Mouse (Mus musculus) forebrain, postnatal 0 days (tissue): ENCODE data around the gene Tmcc2. TPM values are rescaled to one million over a fixed set of nuclear protein-coding genes. Genes with fewer than 3 reads are reported as not detected.
A peak's percentile ranks its signal among the peaks of the same experiment; 100 is the strongest.

ENCODE experiments used
- ATAC-seq: fragments of 200-750 bp; cut with Nextera tagmentation; 2 replicates; pipeline ENCODE4 v1.8.0; 2017; ENCODE audit warnings: mild to moderate bottlenecking, moderate library complexity
- DNase-seq: peaks from one replicate; pipeline ENCODE4 v3.0.0-alpha.2; 2015
- H3K27ac ChIP-seq: fragments of 300-500 bp; sonication (generic); 2 replicates; pipeline ENCODE4 v1.5.1; 2014; ENCODE audit warnings: low read depth, mild to moderate bottlenecking, antibody characterized with exemption, low read length, moderate library complexity, mixed read lengths
- H3K27me3 ChIP-seq: fragments of 300-500 bp; sonication (generic); 2 replicates; pipeline ENCODE4 v1.6.1; 2014; ENCODE audit warnings: mild to moderate bottlenecking, low read length, mixed read lengths; ENCODE audit not compliant: insufficient read depth
- H3K36me3 ChIP-seq: fragments of 300-500 bp; sonication (generic); 2 replicates; pipeline ENCODE4 v1.6.1; 2014; ENCODE audit warnings: mild to moderate bottlenecking, moderate library complexity; ENCODE audit not compliant: insufficient read depth
- H3K4me1 ChIP-seq: fragments of 300-500 bp; sonication (generic); 2 replicates; pipeline ENCODE4 v1.6.1; 2014; ENCODE audit warnings: antibody characterized with exemption; ENCODE audit not compliant: insufficient read depth
- H3K4me2 ChIP-seq: fragments of 300-500 bp; sonication (generic); 2 replicates; pipeline ENCODE4 v1.6.1; 2014; ENCODE audit warnings: low read depth, mild to moderate bottlenecking, moderate library complexity
- H3K4me3 ChIP-seq: fragments of 300-500 bp; sonication (generic); 2 replicates; pipeline ENCODE4 v1.5.1; 2014; ENCODE audit warnings: low read depth, low read length, mixed read lengths
- H3K9ac ChIP-seq: fragments of 300-500 bp; sonication (generic); 2 replicates; pipeline ENCODE4 v1.6.1; 2014; ENCODE audit warnings: mild to moderate bottlenecking
- H3K9me3 ChIP-seq: fragments of 300-500 bp; sonication (generic); 2 replicates; pipeline ENCODE4 v1.6.1; 2016; ENCODE audit warnings: low read length
- CTCF ChIP-seq: sonication (generic); IDR thresholded peaks from 2 replicates; pipeline ENCODE4 v1.5.1; 2016; ENCODE audit warnings: antibody characterized with exemption, control low read depth, low read depth
- WGBS: fragments of 180-500 bp; shearing (Covaris S2); extraction: QIAGEN DNeasy Blood & Tissue Kit; methylation state at CpG from one replicate; pipeline ENCODE4 v1.1.7; 2014; 5-methylcytosine and 5-hydroxymethylcytosine counted together
- polyA plus RNA-seq: library from polyadenylated mRNA; unstranded; fragments of >200 nt; fragmentation: Nextera tagmentation; extraction: Ambion mirVana; gene quantifications from 2 replicates; pipeline ENCODE4 v1.2.1, GENCODE M21; 2015
- total RNA-seq: library from RNA; depleted of rRNA; stranded (reverse); fragments of >200 nt; gene quantifications from 2 replicates; pipeline ENCODE4 v1.2.3, GENCODE M21; 2014

Tmcc2 gene
- total and polyA plus RNA-seq, 2 experiments from 2014 or later, result 41.9 to 104 TPM

DNA sequence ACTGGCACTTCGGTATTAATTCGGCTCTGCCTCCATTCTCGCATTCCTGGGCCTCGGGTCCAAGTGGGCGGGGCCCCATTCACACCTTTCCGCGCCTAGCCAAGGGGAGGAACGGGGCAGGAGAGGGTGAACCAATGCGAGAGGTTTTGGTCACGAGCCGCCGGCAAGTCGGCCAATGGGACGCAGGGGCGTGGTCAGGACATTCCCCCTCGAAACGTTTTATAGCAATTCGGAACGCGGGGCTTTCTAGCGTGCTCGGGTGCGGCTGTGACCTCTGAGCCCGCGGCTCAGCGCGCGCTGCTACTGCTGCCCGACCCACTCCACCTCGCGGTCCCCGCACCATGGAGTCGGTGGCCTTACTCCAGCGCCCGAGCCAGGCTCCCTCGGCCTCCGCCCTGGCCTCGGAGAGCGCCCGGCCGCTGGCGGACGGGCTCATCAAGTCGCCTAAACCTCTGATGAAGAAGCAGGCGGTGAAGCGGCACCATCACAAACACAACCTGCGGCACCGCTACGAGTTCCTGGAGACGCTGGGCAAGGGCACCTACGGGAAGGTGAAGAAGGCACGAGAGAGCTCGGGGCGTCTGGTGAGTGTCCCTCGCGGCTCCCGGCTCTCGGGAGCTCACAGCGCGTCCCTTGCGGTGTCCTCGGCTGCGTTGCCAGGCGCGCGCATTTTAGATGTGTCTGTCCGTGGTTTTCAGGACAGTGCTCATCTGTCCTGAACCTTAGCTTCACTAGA is 75.0 kb downstream of the Tmcc2 start, which contains the start of gene Nuak2:
Nuak2 (plus strand) TSS at position 238 of the 736 bp plus-strand sequence.
- H3K4me3 ChIP-seq, result peak within 1 kb of the TSS; percentile 63
- H3K36me3 ChIP-seq, result no peaks in the 10 kb centered on the region
- peak; percentile 89 for DNase-seq
- peak; percentile 87 for ATAC-seq
- no peaks in the 10 kb centered on the region for H3K27me3 ChIP-seq
- 1% methylated on average over 67 of the region's 67 CpGs for WGBS
- H3K9me3 ChIP-seq, result no peaks in the 10 kb centered on the region
- peak within 1 kb of the TSS; percentile 64; the same call in 1 of the 2 replicates for H3K27ac ChIP-seq
- TF ChIP-seq CTCF, result no peak
- H3K9ac ChIP-seq, result peak within 1 kb of the TSS; percentile 66
- peaks cover 31% of the 10 kb centered on the region for H3K4me1 ChIP-seq
- H3K4me2 ChIP-seq, result peak within 1 kb of the TSS; percentile 98

DNA sequence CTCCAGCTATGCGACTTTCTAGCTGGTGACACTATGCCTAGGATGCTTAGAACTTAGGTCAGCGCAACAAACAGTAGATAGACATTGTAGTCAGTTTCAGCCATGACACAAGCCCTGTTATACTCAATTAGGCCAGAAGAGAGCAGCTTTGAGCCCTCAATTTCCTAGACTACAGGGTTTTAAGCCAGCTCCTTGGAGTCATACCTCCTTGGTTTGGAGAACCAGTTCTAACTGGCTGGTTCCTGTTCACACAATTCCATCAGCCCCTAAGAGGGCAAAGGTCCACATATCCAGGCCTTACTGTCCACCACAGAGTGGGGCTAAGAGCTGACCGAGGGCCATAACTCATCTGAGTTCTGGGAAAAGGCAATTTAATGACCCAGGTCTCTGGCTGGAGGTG is 78.4 kb downstream of the Tmcc2 start:
- Histone ChIP-seq H3K9ac (no peak overlapping the region), H3K4me3 (no peak overlapping the region), H3K4me2 (no peak overlapping the region), H3K27me3 (no peaks in the 10 kb centered on the region), H3K9me3 (no peaks in the 10 kb centered on the region), H3K4me1 (peaks cover 14% of the 10 kb centered on the region), H3K27ac (no peak overlapping the region), H3K36me3 (no peaks in the 10 kb centered on the region)
- 56% methylated on average over 3 of the region's 3 CpGs for WGBS
- peak; percentile 77 for TF ChIP-seq CTCF
- DNase-seq (peak; percentile 77), ATAC-seq (peak; percentile 61)

DNA sequence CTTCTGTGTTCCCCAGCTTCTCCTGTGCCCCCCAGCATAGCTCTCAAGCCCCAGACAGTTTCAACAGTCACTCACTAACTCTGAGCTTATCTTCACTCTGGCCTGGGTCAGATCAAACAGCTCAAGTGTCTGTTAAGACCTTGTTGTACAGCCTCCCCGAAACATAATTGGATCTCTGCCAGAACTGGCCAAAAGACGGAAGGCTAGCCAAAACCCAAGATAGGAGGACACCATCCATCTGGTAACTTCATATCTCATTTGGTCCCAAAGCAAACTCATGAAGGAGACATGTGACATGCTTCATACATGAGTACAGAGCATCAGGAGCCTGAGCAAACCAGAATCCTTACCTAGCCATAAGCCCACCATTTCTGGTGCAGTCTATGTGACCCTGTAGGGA is 79.0 kb downstream of the Tmcc2 start:
- 42% methylated on average over 2 of the region's 2 CpGs for WGBS
- Histone ChIP-seq H3K4me2 (no peak overlapping the region), H3K9ac (no peak overlapping the region), H3K4me1 (peaks cover 8% of the 10 kb centered on the region; the same call in 1 of the 2 replicates), H3K36me3 (no peaks in the 10 kb centered on the region), H3K4me3 (no peak overlapping the region), H3K27ac (no peak overlapping the region), H3K27me3 (no peaks in the 10 kb centered on the region), H3K9me3 (no peaks in the 10 kb centered on the region)
- ATAC-seq (no peak), DNase-seq (no peak)
- no peak for TF ChIP-seq CTCF

DNA sequence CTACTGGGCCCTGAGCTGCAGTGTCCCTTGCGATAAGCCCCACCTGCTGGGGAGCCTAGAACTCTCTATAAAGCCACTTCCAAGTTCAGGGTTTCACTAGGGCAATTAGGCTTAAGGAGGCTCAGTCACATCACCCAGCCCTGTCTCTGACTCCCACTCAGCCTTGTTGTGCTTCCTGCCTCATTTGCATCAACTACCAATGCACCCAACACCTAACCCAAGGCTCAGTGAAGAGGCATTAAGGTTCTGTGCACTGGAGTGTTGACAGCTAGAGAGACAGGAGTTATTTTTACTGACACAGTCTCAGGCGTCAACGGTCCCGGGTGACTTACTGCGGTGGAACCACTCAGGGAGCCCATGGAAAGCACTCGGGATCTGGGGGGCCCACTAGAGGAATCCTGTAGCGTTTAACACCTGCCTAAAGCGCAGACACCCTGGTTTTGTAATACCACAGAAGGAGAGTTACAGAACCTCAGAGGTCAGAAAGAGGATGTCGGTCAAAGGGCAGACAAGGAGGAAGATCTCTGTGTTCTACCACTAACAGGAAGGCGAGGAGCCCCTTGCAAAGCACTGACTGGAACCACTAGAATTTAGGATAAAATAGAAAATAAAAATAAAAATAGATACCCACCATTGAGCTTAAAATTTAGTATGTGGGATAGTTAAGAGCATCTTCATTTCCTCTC is 79.8 kb downstream of the Tmcc2 start:
- H3K9ac ChIP-seq, result no peak overlapping the region
- WGBS, result 80% methylated on average over 10 of the region's 10 CpGs
- H3K27ac ChIP-seq, result no peak overlapping the region
- TF ChIP-seq CTCF, result no peak
- peaks cover 6% of the 10 kb centered on the region; the same call in 1 of the 2 replicates for H3K4me1 ChIP-seq
- no peak overlapping the region for H3K4me3 ChIP-seq
- no peak overlapping the region for H3K4me2 ChIP-seq
- no peaks in the 10 kb centered on the region for H3K9me3 ChIP-seq
- DNase-seq (no peak), ATAC-seq (no peak)
- no peaks in the 10 kb centered on the region for H3K36me3 ChIP-seq
- no peaks in the 10 kb centered on the region for H3K27me3 ChIP-seq

DNA sequence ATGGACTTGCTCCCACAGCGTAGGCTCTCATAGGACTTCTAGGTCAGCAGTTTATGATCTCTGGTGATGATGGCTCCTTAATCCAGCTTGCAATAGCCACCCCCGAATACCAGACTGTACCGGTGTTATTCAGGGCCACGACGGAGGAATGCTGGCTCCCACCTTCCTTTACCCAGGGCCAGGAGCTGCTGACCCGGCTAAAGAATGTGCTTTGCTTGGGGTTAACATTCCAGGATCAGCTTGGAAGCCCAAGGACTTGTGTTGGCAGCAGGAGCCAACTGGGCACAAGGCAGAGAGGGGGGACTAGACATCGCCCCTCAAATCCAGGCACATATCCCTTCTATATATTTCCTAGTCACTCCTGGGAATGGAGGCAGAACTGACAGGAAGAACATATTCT is 80.3 kb downstream of the Tmcc2 start:
- H3K4me1 ChIP-seq, result peaks cover 5% of the 10 kb centered on the region; the same call in 1 of the 2 replicates
- no peak overlapping the region for H3K9ac ChIP-seq
- WGBS, result 70% methylated on average over 7 of the region's 7 CpGs

DNA sequence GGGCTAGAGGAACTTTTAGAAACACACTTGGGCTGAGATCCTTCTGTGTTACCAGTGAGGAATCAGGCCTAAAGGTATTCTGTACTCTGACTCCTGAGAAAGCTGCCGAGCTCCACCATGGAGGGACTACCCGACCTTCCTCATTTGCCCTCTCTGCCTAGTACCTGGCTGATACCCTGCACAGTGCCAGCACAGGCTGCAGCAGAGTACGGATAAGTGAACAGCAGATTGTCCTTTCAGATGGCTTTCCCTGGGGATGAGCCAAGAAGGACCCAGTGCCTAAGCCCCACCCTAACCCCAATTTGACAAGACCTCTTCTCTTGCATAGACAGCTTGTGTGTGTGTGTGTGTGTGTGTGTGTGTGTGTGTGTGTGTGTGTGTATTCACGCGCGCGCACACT is 82.4 kb downstream of the Tmcc2 start:
- no peaks in the 10 kb centered on the region for H3K9me3 ChIP-seq
- ATAC-seq (no peak), DNase-seq (no peak)
- H3K4me1 ChIP-seq, result no peaks in the 10 kb centered on the region
- no peak overlapping the region for H3K9ac ChIP-seq
- no peak overlapping the region for H3K4me2 ChIP-seq
- no peaks in the 10 kb centered on the region for H3K36me3 ChIP-seq
- H3K27ac ChIP-seq, result no peak overlapping the region
- no peak for TF ChIP-seq CTCF
- no peak overlapping the region for H3K4me3 ChIP-seq
- 85% methylated on average over 7 of the region's 7 CpGs for WGBS
- H3K27me3 ChIP-seq, result no peaks in the 10 kb centered on the region

More for the DNA sequence above, 80.3 kb downstream of the Tmcc2 start:
- H3K9me3 ChIP-seq, result no peaks in the 10 kb centered on the region
- no peaks in the 10 kb centered on the region for H3K27me3 ChIP-seq
- H3K27ac ChIP-seq, result no peak overlapping the region
- ATAC-seq, result no peak
- no peaks in the 10 kb centered on the region for H3K36me3 ChIP-seq
- H3K4me2 ChIP-seq, result no peak overlapping the region
- H3K4me3 ChIP-seq, result no peak overlapping the region
- TF ChIP-seq CTCF, result no peak
- DNase-seq, result no peak

DNA sequence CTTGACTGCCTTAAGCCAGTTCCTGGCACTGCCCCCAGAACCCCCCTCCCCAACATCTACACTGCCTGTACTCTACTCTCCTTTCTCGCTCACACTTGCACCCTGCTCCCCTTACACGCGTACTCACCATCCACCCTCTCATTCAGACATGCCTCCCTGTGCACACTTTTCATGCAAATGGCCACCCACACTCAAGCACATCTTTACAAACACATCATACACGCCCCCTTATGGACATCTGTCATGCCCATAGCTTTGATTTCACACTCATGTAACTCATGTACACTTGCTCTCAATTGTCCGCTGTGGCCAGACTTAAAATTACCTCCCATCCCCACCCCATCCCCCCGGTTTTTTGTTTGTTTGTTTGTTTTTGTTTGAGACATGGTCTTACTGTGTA is 83.1 kb downstream of the Tmcc2 start:
- Histone ChIP-seq H3K9me3 (no peaks in the 10 kb centered on the region), H3K4me2 (no peak overlapping the region), H3K27ac (no peak overlapping the region), H3K9ac (no peak overlapping the region), H3K4me1 (no peaks in the 10 kb centered on the region), H3K4me3 (no peak overlapping the region), H3K36me3 (no peaks in the 10 kb centered on the region), H3K27me3 (no peaks in the 10 kb centered on the region)
- no peak for TF ChIP-seq CTCF
- 85% methylated on average over 6 of the region's 6 CpGs for WGBS
- no peak for ATAC-seq
- no peak for DNase-seq
